Mouse (Mus musculus) brain, embryonic 14.5 days (tissue): ENCODE measurements around the gene Abhd5. TPM values are rescaled to one million over a fixed set of nuclear protein-coding genes. Genes with fewer than 3 reads are reported as not detected.
"Not testable (repeated sequence)": the region's sequence is repeated elsewhere in the genome, so short reads cannot be mapped to it uniquely, and the experiment has no call there.

ENCODE experiments used
- DNase-seq: peaks from one replicate; pipeline ENCODE4 v3.0.0-alpha.2; 2011; ENCODE audit warnings: low read depth
- CTCF ChIP-seq: fragments of 200-500 bp; IDR thresholded peaks from 2 replicates; pipeline ENCODE4 v1.5.1; 2012; ENCODE audit warnings: inconsistent platforms, mild to moderate bottlenecking, moderate library complexity, borderline replicate concordance; ENCODE audit not compliant: insufficient read depth, insufficient read length; ENCODE audit errors: extremely low read depth
- POLR2A ChIP-seq: fragments of 200-500 bp; IDR thresholded peaks from 2 replicates; pipeline ENCODE4 v1.6.1; 2012; ENCODE audit warnings: mild to moderate bottlenecking, inconsistent platforms, borderline replicate concordance; ENCODE audit not compliant: poor library complexity, insufficient read depth, insufficient read length, severe bottlenecking; ENCODE audit errors: extremely low read depth
- polyA plus RNA-seq: library from polyadenylated mRNA; depleted of rRNA; stranded (reverse); fragments of >200 nt; gene quantifications from 2 replicates; pipeline ENCODE4 v1.2.3, GENCODE M21; 2012; rRNA removed

Gene Abhd5
- polyA plus RNA-seq: 15.9 and 18.0 TPM in 2 replicates

DNA sequence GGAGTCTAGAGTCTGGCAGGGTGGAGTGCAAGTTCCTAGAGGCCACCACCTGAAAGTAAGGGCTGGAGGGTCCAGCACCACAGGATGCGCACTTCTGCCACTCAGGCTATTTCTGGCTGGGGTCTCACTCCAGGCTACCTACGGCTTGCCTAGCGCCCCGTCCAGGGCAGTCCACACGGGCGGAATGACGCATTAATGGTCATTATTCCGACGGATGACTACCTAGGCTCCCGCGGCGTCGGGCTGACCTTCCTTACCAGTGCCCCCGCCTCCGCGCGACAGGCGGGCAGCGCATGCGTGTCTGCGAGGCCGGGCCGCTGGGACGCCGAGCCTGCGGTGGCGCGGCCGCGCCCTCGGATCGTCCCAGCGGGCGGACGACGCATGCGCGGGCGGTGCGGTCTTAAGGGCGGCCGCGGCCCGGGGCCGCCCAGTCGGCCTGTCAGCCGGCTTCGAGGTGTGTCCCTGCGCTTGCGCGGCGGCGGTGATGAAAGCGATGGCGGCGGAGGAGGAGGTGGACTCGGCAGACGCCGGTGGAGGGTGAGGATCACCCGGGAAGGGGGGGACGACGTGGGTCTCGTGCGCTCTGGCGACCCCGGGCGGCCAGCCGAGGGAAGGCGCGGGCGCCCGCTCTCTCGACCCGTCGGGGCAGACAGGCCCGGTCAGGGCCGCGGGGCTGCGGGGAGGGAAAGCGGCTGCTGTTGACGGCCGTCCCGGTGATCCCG, at the start of gene Abhd5:
Abhd5 (plus strand) TSS at position 306 of the 722 bp plus-strand sequence.
- peak; percentile 57 for TF ChIP-seq CTCF
- peak; percentile 98 for TF ChIP-seq POLR2A
- peak; percentile 98 for DNase-seq

GRCm38 (mm10) chr9:122305302-122305701, 46.1 kb upstream of the Abhd5 start:
- TF ChIP-seq CTCF (no peak), POLR2A (no peak)
- DNase-seq: no peak

- no peak for DNase-seq
- no peak for TF ChIP-seq POLR2A
- no peak for TF ChIP-seq CTCF
Measured at GRCm38 (mm10) chr9:122309013-122309980, 42.1 kb upstream of the Abhd5 start.

- TF ChIP-seq CTCF (peak; percentile 98), POLR2A (no peak)
- peak; percentile 94 for DNase-seq
Measured at GRCm38 (mm10) chr9:122310613-122311049, 40.8 kb upstream of the Abhd5 start.

DNA sequence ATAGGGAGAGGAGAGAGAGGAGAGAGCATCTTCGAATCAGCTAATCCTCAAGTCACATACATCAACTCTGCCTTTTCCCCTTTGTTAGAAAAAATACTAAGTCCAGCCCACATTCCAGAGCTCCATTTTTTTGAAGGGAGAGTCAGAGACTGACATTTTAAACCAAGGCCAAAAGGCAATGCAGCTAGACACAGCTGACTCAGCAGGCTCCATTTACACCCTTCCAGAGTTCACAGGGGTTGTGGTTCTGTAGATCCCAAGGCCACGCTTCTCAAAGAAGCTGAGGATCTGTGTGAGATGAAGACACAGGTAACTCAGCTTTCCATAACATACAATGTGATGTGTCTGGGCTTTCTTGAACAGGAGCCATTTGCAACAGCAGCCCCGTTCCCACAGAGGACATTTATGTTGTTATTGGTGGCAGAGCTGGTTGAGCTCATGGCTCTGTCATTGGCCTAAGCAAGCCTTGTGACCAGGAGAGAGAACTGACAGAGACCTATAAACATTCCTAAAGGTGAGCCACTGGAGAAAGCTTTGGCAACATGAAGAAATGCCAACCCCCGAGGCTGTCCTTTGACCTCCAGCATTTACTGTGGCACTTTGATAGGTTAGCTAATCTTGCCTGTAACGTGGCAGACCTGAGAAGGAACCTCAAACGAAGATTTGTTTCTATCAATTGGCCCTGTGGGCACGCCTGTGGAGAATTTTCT, 40.2 kb upstream of the Abhd5 start:
- no peak for DNase-seq
- TF ChIP-seq POLR2A (no peak), CTCF (no peak)

DNA sequence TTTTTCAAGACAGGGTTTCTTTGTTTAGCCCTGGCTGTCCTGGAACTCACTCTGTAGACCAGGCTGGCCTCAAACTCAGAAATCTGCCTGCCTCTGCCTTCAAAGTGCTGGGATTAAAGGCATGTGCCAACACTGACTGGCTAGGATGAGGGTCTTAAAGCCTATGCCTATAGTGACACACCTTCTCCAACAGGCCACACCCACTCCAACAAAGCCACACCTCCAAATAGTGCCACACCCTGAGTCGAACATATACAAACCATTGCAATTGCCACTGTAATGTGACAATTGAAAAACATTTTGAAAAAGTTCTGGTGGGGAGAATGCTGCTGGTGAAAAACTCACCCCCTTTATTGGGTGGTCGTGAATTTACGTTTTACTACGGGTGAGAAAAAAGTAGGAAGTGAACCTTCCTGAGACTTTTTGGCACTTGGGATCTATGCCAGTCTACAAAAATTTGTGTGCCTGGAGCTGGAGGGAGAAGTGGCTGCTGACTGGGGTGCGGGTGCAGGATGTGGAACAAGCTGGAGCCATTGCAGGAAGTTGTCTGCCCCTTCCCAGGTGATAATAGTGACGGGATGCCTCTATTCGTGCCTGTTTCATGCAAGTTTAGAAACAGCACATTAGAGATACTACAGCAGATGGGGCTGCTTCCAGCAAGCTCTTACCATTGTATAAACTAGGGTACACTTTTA, 39.0 kb upstream of the Abhd5 start:
- no peak for DNase-seq
- TF ChIP-seq POLR2A: no peak
- no peak for TF ChIP-seq CTCF

DNA sequence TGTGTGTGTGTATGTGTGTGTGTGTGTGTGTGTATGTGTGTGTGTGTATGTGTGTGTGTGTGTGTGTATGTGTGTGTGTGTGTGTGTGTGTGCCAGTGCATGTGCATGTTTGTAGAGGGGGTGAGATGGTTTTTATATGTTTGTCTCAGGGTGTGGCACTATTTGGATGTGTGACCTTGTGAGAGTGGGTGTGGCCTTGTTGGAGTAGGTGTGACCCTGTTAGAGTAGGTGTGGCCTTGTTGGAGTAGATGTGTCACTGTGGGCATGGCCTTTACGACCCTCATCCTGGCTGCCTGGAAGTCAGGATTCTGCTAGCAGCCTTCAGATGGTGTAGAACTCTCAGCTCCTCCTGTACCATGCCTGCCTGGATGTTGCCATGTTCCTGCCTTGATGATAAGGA, 38.3 kb upstream of the Abhd5 start:
- not testable (repeated sequence) for DNase-seq

DNA sequence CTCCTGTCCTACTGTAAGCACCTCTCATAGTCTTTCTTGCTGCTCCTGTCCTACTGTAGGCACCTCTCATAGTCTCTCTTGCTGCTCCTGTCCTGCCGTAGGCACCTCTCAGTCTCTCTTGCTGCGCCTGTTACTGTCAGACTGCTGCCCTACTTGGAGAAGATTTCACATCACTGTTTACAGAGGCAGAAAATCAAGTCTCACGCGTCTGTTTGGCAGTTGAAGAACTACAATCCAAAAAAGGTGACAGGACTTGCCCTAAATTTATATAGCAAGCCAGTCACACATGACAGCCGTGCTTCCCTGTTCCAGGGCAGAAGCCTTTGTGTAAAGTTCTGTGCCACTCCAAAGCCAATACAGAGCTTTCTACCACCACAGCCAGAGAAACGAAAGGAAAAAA, 37.0 kb upstream of the Abhd5 start:
- TF ChIP-seq POLR2A: no peak
- DNase-seq: no peak

- TF ChIP-seq CTCF: no peak
- no peak for TF ChIP-seq POLR2A
- DNase-seq: no peak
Measured at GRCm38 (mm10) chr9:122314942-122315341, 36.5 kb upstream of the Abhd5 start.

- DNase-seq: peak; percentile 8
- TF ChIP-seq CTCF: no peak
- TF ChIP-seq POLR2A: no peak
Measured at GRCm38 (mm10) chr9:122315501-122315900, 35.9 kb upstream of the Abhd5 start.

DNA sequence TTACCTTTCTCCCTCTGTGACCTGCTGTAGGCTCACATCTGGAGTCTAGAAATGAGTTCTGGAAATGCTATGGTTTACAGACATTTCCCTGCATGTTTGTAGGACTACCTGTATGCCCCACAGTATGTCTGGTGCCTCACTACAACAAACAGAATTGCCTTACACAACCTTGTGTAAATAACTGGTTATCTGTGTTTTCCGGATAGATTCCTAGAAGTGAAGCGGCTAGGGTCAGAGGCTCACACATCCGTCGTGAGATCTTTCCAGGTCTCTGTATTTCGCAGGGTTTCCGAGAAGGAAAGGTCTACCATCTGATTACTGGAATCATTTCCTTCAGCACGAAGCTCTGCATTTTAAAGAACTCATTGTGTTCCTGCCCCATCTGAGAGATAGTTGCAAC, 34.8 kb upstream of the Abhd5 start:
- no peak for DNase-seq
- no peak for TF ChIP-seq POLR2A
- TF ChIP-seq CTCF: no peak

GRCm38 (mm10) chr9:122320626-122321025, 30.8 kb upstream of the Abhd5 start:
- no peak for DNase-seq
- TF ChIP-seq CTCF (no peak), POLR2A (no peak)
